Mouse (Mus musculus) heart, embryonic 14.5 days (tissue): Measurements from ENCODE around the gene Ppp1r3e. TPM values are rescaled to one million over a fixed set of nuclear protein-coding genes. Genes with fewer than 3 reads are reported as not detected.

Experiments used
- ATAC-seq: fragments of 200-750 bp; cut with Nextera tagmentation; 2 replicates; pipeline ENCODE4 v1.8.0; 2017; ENCODE audit warnings: low read depth, moderate TSS enrichment; ENCODE audit not compliant: insufficient number of reproducible peaks, insufficient read depth, low FRiP score
- H3K27ac ChIP-seq, 2 experiments: fragments of 200-500 bp in 1 of 2; fragments of 300-500 bp in 1 of 2; sonication (generic) in 1 of 2; replicated peaks in 1 of 2; 2 replicates each; pipeline ENCODE4 v1.5.1; 2012 to 2014; ENCODE audit warnings: low read depth in 2 of 2, low read length in 2 of 2, control low read depth in 1 of 2, mild to moderate bottlenecking in 1 of 2, mixed read lengths in 1 of 2; ENCODE audit not compliant: control insufficient read depth in 1 of 2, insufficient read depth in 1 of 2
- H3K27me3 ChIP-seq: fragments of 300-500 bp; sonication (generic); 2 replicates; pipeline ENCODE4 v1.6.1; 2014; ENCODE audit warnings: mild to moderate bottlenecking, low read length, control low read depth; ENCODE audit not compliant: control insufficient read depth, insufficient read depth
- H3K36me3 ChIP-seq: fragments of 300-500 bp; sonication (generic); 2 replicates; pipeline ENCODE4 v1.6.1; 2014; ENCODE audit warnings: mild to moderate bottlenecking, control low read depth, low read length, mixed read lengths; ENCODE audit not compliant: control insufficient read depth, insufficient read depth
- H3K4me1 ChIP-seq, 2 experiments: fragments of 200-500 bp in 1 of 2; fragments of 300-500 bp in 1 of 2; sonication (generic) in 1 of 2; 2 replicates each; pipeline ENCODE4 v1.6.1; 2012 to 2014; ENCODE audit warnings: low read length in 2 of 2, control low read depth in 1 of 2, mixed read lengths in 1 of 2; ENCODE audit not compliant: control insufficient read depth in 2 of 2, insufficient read depth in 2 of 2
- H3K4me2 ChIP-seq: fragments of 300-500 bp; sonication (generic); 2 replicates; pipeline ENCODE4 v1.6.1; 2014; ENCODE audit warnings: mild to moderate bottlenecking, low read length
- H3K4me3 ChIP-seq, 2 experiments: fragments of 200-500 bp in 1 of 2; fragments of 300-500 bp in 1 of 2; sonication (generic) in 1 of 2; 2 replicates each; pipeline ENCODE4 v1.5.1; 2012 to 2014; ENCODE audit warnings: low read length in 2 of 2, mild to moderate bottlenecking in 2 of 2, control low read depth in 1 of 2, low read depth in 1 of 2, moderate library complexity in 1 of 2; ENCODE audit not compliant: control insufficient read depth in 1 of 2, insufficient read depth in 1 of 2
- H3K9ac ChIP-seq: fragments of 300-500 bp; sonication (generic); 2 replicates; pipeline ENCODE4 v1.6.1; 2014; ENCODE audit warnings: mild to moderate bottlenecking, low read length
- H3K9me3 ChIP-seq: fragments of 300-500 bp; sonication (generic); 2 replicates; pipeline ENCODE4 v1.6.1; 2016; ENCODE audit warnings: low read length, control low read depth; ENCODE audit not compliant: control insufficient read depth
- WGBS: fragments of 180-500 bp; shearing (Covaris S2); extraction: QIAGEN DNeasy Blood & Tissue Kit; methylation state at CpG from one replicate; pipeline ENCODE4 v1.1.7; 2014; 5-methylcytosine and 5-hydroxymethylcytosine counted together
- polyA plus RNA-seq: library from polyadenylated mRNA; unstranded; fragments of >200 nt; fragmentation: Nextera tagmentation; extraction: Ambion mirVana; gene quantifications from 2 replicates; pipeline ENCODE4 v1.2.1, GENCODE M21; 2014

Gene Ppp1r3e
- polyA plus RNA-seq, 1 experiment from 2014 or later: 1.7 TPM

- Histone ChIP-seq H3K27ac (no peak overlapping the region), H3K9ac (no peak overlapping the region), H3K27me3 (no peaks in the 10 kb centered on the region), H3K36me3 (no peaks in the 10 kb centered on the region), H3K4me2 (no peak overlapping the region), H3K9me3 (no peaks in the 10 kb centered on the region), H3K4me3 (no peak overlapping the region), H3K4me1 (no peaks in the 10 kb centered on the region)
- WGBS: 89% methylated on average over 1 of the region's 1 CpGs
- no peak for ATAC-seq
Observed at GRCm38 (mm10) chr14:54823716-54824115, 53.6 kb downstream of the Ppp1r3e start.

Other genes with a start within 250 kb of the Ppp1r3e start
- gene Gm17606, start 236.6 kb downstream of the Ppp1r3e start, polyA plus RNA-seq: not detected in 2 replicates
- 1.3 and 2.0 TPM in 2 replicates for gene Cdh24, start 236.2 kb downstream of the Ppp1r3e start, polyA plus RNA-seq
- 47.3 and 49.8 TPM in 2 replicates for gene 1700123O20Rik, start 191.3 kb downstream of the Ppp1r3e start, polyA plus RNA-seq
- 69.1 and 81.1 TPM in 2 replicates for gene Acin1, start 190.6 kb downstream of the Ppp1r3e start, polyA plus RNA-seq
- 0.30 and 0.35 TPM in 2 replicates for gene Gm29776, start 178.7 kb downstream of the Ppp1r3e start, polyA plus RNA-seq
- gene Cebpe, start 165.4 kb downstream of the Ppp1r3e start, polyA plus RNA-seq: not detected in 2 replicates
- gene Slc7a8, start 95.6 kb downstream of the Ppp1r3e start, polyA plus RNA-seq: 5.0 and 5.1 TPM in 2 replicates
- not detected in 2 replicates for gene Rnf212b, start 63.4 kb downstream of the Ppp1r3e start, polyA plus RNA-seq
- gene Homez, start 6.6 kb downstream of the Ppp1r3e start, polyA plus RNA-seq: 8.2 and 9.5 TPM in 2 replicates
- gene Bcl2l2, start 5.8 kb upstream of the Ppp1r3e start, polyA plus RNA-seq: 3.0 and 4.3 TPM in 2 replicates
- not detected in 2 replicates for gene Gm20521, start 5.9 kb upstream of the Ppp1r3e start, polyA plus RNA-seq
- gene Pabpn1, start 14.9 kb upstream of the Ppp1r3e start, polyA plus RNA-seq: 80.6 and 83.8 TPM in 2 replicates
- gene Slc22a17, start 35.6 kb upstream of the Ppp1r3e start, polyA plus RNA-seq: 18.5 and 25.6 TPM in 2 replicates
- 12.2 and 14.6 TPM in 2 replicates for gene Efs, start 48.6 kb upstream of the Ppp1r3e start, polyA plus RNA-seq
- gene Il25, start 55.1 kb upstream of the Ppp1r3e start, polyA plus RNA-seq: not detected in 2 replicates
- 0.58 and 0.72 TPM in 2 replicates for gene Cmtm5, start 58.7 kb upstream of the Ppp1r3e start, polyA plus RNA-seq
- 2,542 and 2,728 TPM in 2 replicates for gene Myh6, start 89.4 kb upstream of the Ppp1r3e start, polyA plus RNA-seq
- gene Gm17428, start 99.4 kb upstream of the Ppp1r3e start, polyA plus RNA-seq: not detected in 2 replicates
- gene Myh7, start 117.1 kb upstream of the Ppp1r3e start, polyA plus RNA-seq: 5,319 and 5,796 TPM in 2 replicates
- gene Ngdn, start 137.9 kb upstream of the Ppp1r3e start, polyA plus RNA-seq: 53.8 and 54.9 TPM in 2 replicates
- 2.6 and 3.0 TPM in 2 replicates for gene Zfhx2, start 214.8 kb upstream of the Ppp1r3e start, polyA plus RNA-seq
- 12.8 and 15.1 TPM in 2 replicates for gene Thtpa, start 217.2 kb upstream of the Ppp1r3e start, polyA plus RNA-seq
- gene Ap1g2, start 229.0 kb upstream of the Ppp1r3e start, polyA plus RNA-seq: 7.6 and 8.6 TPM in 2 replicates
- gene Jph4, start 239.4 kb upstream of the Ppp1r3e start, polyA plus RNA-seq: 0.05 and 0.18 TPM in 2 replicates